Mouse (Mus musculus): Measurements from ENCODE around the gene Sh2d3c.

Gene Sh2d3c

GRCm38 (mm10) chr2:32720681-32721229, at the start of gene Sh2d3c:
TSS of gene Sh2d3c (plus strand) at chr2:32721055.
- DNase-seq (ENCODE audit: low spot score in 2 of 2) = peak in 1 of 2 experiments; percentile 29

GRCm38 (mm10) chr2:32671147-32671546, 49.7 kb upstream of the Sh2d3c start:
- DNase-seq (ENCODE audit: low spot score in 2 of 2) = no peak

- DNase-seq (ENCODE audit: low spot score in 2 of 2) = no peak
Observed at GRCm38 (mm10) chr2:32671907-32672595, 48.8 kb upstream of the Sh2d3c start.

- DNase-seq (ENCODE audit: low spot score in 2 of 2) = no peak
Observed at GRCm38 (mm10) chr2:32673176-32673917, 47.5 kb upstream of the Sh2d3c start.

GRCm38 (mm10) chr2:32676821-32677220, 44.0 kb upstream of the Sh2d3c start:
- DNase-seq (ENCODE audit: low spot score in 2 of 2) = no peak

GRCm38 (mm10) chr2:32677683-32678082, 43.2 kb upstream of the Sh2d3c start:
- DNase-seq (ENCODE audit: low spot score in 2 of 2) = no peak

- no peak for DNase-seq (ENCODE audit: low spot score in 2 of 2)
Observed at GRCm38 (mm10) chr2:32680051-32680451, 40.8 kb upstream of the Sh2d3c start.

- DNase-seq (ENCODE audit: low spot score in 2 of 2) = no peak
Observed at GRCm38 (mm10) chr2:32680961-32681650, 39.7 kb upstream of the Sh2d3c start.

- no peak for DNase-seq (ENCODE audit: low spot score in 2 of 2)
Observed at GRCm38 (mm10) chr2:32681754-32682153, 39.1 kb upstream of the Sh2d3c start.

- no peak for DNase-seq (ENCODE audit: low spot score in 2 of 2)
Observed at GRCm38 (mm10) chr2:32682721-32683417, 38.0 kb upstream of the Sh2d3c start.

- DNase-seq (ENCODE audit: low spot score in 2 of 2) = no peak
Observed at GRCm38 (mm10) chr2:32683701-32684100, 37.2 kb upstream of the Sh2d3c start.

GRCm38 (mm10) chr2:32684681-32685428, 36.0 kb upstream of the Sh2d3c start:
- DNase-seq (ENCODE audit: low spot score in 2 of 2) = no peak

GRCm38 (mm10) chr2:32685807-32686206, 35.0 kb upstream of the Sh2d3c start:
- DNase-seq (ENCODE audit: low spot score in 2 of 2) = no peak

GRCm38 (mm10) chr2:32686640-32687039, 34.2 kb upstream of the Sh2d3c start:
- no peak for DNase-seq (ENCODE audit: low spot score in 2 of 2)

GRCm38 (mm10) chr2:32687562-32687961, 33.3 kb upstream of the Sh2d3c start:
- no peak for DNase-seq (ENCODE audit: low spot score in 2 of 2)

GRCm38 (mm10) chr2:32689420-32689819, 31.4 kb upstream of the Sh2d3c start:
- DNase-seq (ENCODE audit: low spot score in 2 of 2) = peak; percentile 83 to 90

- no peak for DNase-seq (ENCODE audit: low spot score in 2 of 2)
Observed at GRCm38 (mm10) chr2:32691041-32691440, 29.8 kb upstream of the Sh2d3c start.

- no peak for DNase-seq (ENCODE audit: low spot score in 2 of 2)
Observed at GRCm38 (mm10) chr2:32692496-32692895, 28.4 kb upstream of the Sh2d3c start.

- DNase-seq (ENCODE audit: low spot score in 2 of 2) = no peak
Observed at GRCm38 (mm10) chr2:32693282-32693681, 27.6 kb upstream of the Sh2d3c start.

- DNase-seq (ENCODE audit: low spot score in 2 of 2) = peak; percentile 91 to 96
Observed at GRCm38 (mm10) chr2:32693823-32694411, 26.9 kb upstream of the Sh2d3c start.

GRCm38 (mm10) chr2:32694691-32695090, 26.2 kb upstream of the Sh2d3c start:
- no peak for DNase-seq (ENCODE audit: low spot score in 2 of 2)

Data from cerebellum, postnatal 4 days (tissue).